Mouse (Mus musculus): Measurements from ENCODE around the gene Traf4. TPM values are rescaled to one million over a fixed set of nuclear protein-coding genes. Genes with fewer than 3 reads are reported as not detected.
A peak's percentile ranks its signal among the peaks of the same experiment; 100 is the strongest.
"Not testable (repeated sequence)": the region's sequence is repeated elsewhere in the genome, so short reads cannot be mapped to it uniquely, and the experiment has no call there.

Gene Traf4
- polyA plus RNA-seq, 1 experiment from 2014 or later = 52.4 TPM

GRCm38 (mm10) chr11:78146707-78147543 lies 18.5 kb downstream of the Traf4 start:
- peak overlapping the region; percentile 61 for H3K27ac ChIP-seq (replicated peaks; ENCODE audit: low read depth, low read length)

DNA sequence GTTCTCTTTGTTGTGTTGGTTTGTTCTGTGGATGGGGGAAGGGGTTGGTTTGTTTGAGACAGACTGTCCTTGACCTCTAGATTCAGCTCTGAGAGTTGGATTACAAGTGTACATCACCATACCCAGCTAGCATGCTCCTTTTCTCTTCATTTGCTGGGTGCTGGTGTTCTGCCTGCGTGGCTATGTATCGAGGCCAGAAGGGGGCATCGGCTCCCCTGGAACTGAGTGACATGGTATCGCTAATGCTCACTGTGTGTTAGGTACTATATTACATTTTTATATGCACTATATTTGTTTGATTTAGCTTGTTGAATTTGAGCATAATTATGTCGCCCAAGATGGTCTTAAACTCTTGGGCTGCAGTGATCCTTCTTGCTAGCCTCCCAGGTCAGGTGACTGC lies 19.2 kb downstream of the Traf4 start:
- Histone ChIP-seq H3K9me3 (ENCODE audit: control insufficient read depth, low read length) (no peaks in the 10 kb centered on the region), H3K27ac (replicated peaks; ENCODE audit: low read depth, low read length) (peak overlapping the region; percentile 61), H3K27me3 (replicated peaks; ENCODE audit: control insufficient read depth, insufficient read depth, low read length) (no peaks in the 10 kb centered on the region), H3K9ac (ENCODE audit: low read depth, low read length) (no peak overlapping the region), H3K4me2 (ENCODE audit: low read depth, low read length) (no peak overlapping the region), H3K36me3 (ENCODE audit: control insufficient read depth, insufficient read depth, low read length) (peaks cover 74% of the 10 kb centered on the region), H3K4me3 (ENCODE audit: low read depth, low read length) (no peak overlapping the region), H3K4me1 (ENCODE audit: control insufficient read depth, insufficient read depth, low read length) (no peaks in the 10 kb centered on the region)
- 75% methylated on average over 5 of the region's 5 CpGs for WGBS
- ATAC-seq (ENCODE audit: low read depth) (no peak), DNase-seq (ENCODE audit: low spot score) (no peak)

More at GRCm38 (mm10) chr11:78146707-78147543, 18.5 kb downstream of the Traf4 start:
- no peak overlapping the region for H3K4me2 ChIP-seq (ENCODE audit: low read depth, low read length)
- no peak overlapping the region; the same call in 1 of the 2 replicates for H3K9ac ChIP-seq (ENCODE audit: low read depth, low read length)
- no peaks in the 10 kb centered on the region for H3K9me3 ChIP-seq (ENCODE audit: control insufficient read depth, low read length)
- no peaks in the 10 kb centered on the region for H3K4me1 ChIP-seq (ENCODE audit: control insufficient read depth, insufficient read depth, low read length)
- no peaks in the 10 kb centered on the region for H3K27me3 ChIP-seq (replicated peaks; ENCODE audit: control insufficient read depth, insufficient read depth, low read length)
- 75% methylated on average over 6 of the region's 6 CpGs for WGBS
- peaks cover 75% of the 10 kb centered on the region for H3K36me3 ChIP-seq (ENCODE audit: control insufficient read depth, insufficient read depth, low read length)
- ATAC-seq (ENCODE audit: low read depth) (peak; percentile 74; the same call in 1 of the 2 replicates), DNase-seq (ENCODE audit: low spot score) (peak; percentile 47)
- H3K4me3 ChIP-seq (ENCODE audit: low read depth, low read length) = no peak overlapping the region

GRCm38 (mm10) chr11:78143520-78143919 lies 21.9 kb downstream of the Traf4 start:
- whole genome bisulfite sequencing = 87% methylated on average over 2 of the region's 2 CpGs
- Histone ChIP-seq H3K4me3 (ENCODE audit: low read depth, low read length) (no peak overlapping the region), H3K9me3 (ENCODE audit: control insufficient read depth, low read length) (no peaks in the 10 kb centered on the region), H3K27me3 (replicated peaks; ENCODE audit: control insufficient read depth, insufficient read depth, low read length) (no peaks in the 10 kb centered on the region), H3K27ac (replicated peaks; ENCODE audit: low read depth, low read length) (no peak overlapping the region), H3K4me2 (ENCODE audit: low read depth, low read length) (no peak overlapping the region), H3K36me3 (ENCODE audit: control insufficient read depth, insufficient read depth, low read length) (peaks cover 51% of the 10 kb centered on the region), H3K9ac (ENCODE audit: low read depth, low read length) (no peak overlapping the region), H3K4me1 (ENCODE audit: control insufficient read depth, insufficient read depth, low read length) (no peaks in the 10 kb centered on the region)
- DNase-seq (ENCODE audit: low spot score) = no peak
- no peak for ATAC-seq (ENCODE audit: low read depth)

GRCm38 (mm10) chr11:78140665-78141064 lies 24.7 kb downstream of the Traf4 start:
- no peak for ATAC-seq (ENCODE audit: low read depth)
- H3K9me3 ChIP-seq (ENCODE audit: control insufficient read depth, low read length) = no peaks in the 10 kb centered on the region
- H3K27me3 ChIP-seq (replicated peaks; ENCODE audit: control insufficient read depth, insufficient read depth, low read length) = no peaks in the 10 kb centered on the region
- WGBS = 82% methylated on average over 5 of the region's 5 CpGs
- H3K4me2 ChIP-seq (ENCODE audit: low read depth, low read length) = no peak overlapping the region
- no peaks in the 10 kb centered on the region for H3K4me1 ChIP-seq (ENCODE audit: control insufficient read depth, insufficient read depth, low read length)
- H3K4me3 ChIP-seq (ENCODE audit: low read depth, low read length) = no peak overlapping the region
- no peak overlapping the region for H3K27ac ChIP-seq (replicated peaks; ENCODE audit: low read depth, low read length)
- peaks cover 28% of the 10 kb centered on the region for H3K36me3 ChIP-seq (ENCODE audit: control insufficient read depth, insufficient read depth, low read length)
- DNase-seq (ENCODE audit: low spot score) = no peak
- no peak overlapping the region for H3K9ac ChIP-seq (ENCODE audit: low read depth, low read length)

DNA sequence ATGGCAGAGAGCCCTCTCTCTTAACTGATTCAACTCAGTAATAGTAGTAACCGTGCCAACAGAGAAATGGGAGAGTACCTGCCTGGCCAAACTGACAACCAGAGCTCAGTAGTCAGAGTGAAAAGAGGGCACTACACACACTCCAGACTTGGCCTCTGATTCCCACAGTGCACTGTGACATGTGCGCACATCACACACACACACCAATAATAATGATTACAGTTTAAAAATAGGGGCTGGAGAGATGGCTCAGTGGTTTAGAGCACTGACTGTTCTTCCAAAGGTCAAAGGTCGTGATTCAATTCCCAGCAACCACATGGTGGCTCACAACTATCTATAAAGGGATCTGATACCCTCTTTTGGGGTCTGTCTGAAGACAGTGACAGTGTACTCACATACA lies 27.4 kb downstream of the Traf4 start:
- H3K9ac ChIP-seq (ENCODE audit: low read depth, low read length) = no peak overlapping the region
- no peaks in the 10 kb centered on the region for H3K27me3 ChIP-seq (replicated peaks; ENCODE audit: control insufficient read depth, insufficient read depth, low read length)
- no peak overlapping the region for H3K27ac ChIP-seq (replicated peaks; ENCODE audit: low read depth, low read length)
- no peak overlapping the region for H3K4me3 ChIP-seq (ENCODE audit: low read depth, low read length)
- no peaks in the 10 kb centered on the region for H3K9me3 ChIP-seq (ENCODE audit: control insufficient read depth, low read length)
- DNase-seq (ENCODE audit: low spot score) (no peak), ATAC-seq (ENCODE audit: low read depth) (no peak)
- peaks cover 1% of the 10 kb centered on the region; the same call in 1 of the 2 replicates for H3K36me3 ChIP-seq (ENCODE audit: control insufficient read depth, insufficient read depth, low read length)
- WGBS = 93% methylated on average over 3 of the region's 3 CpGs
- H3K4me1 ChIP-seq (ENCODE audit: control insufficient read depth, insufficient read depth, low read length) = no peaks in the 10 kb centered on the region
- H3K4me2 ChIP-seq (ENCODE audit: low read depth, low read length) = no peak overlapping the region

GRCm38 (mm10) chr11:78137584-78137983 lies 27.8 kb downstream of the Traf4 start:
- Histone ChIP-seq H3K4me2 (ENCODE audit: low read depth, low read length) (no peak overlapping the region), H3K9me3 (ENCODE audit: control insufficient read depth, low read length) (no peaks in the 10 kb centered on the region), H3K27me3 (replicated peaks; ENCODE audit: control insufficient read depth, insufficient read depth, low read length) (no peaks in the 10 kb centered on the region), H3K9ac (ENCODE audit: low read depth, low read length) (no peak overlapping the region), H3K4me3 (ENCODE audit: low read depth, low read length) (no peak overlapping the region), H3K27ac (replicated peaks; ENCODE audit: low read depth, low read length) (no peak overlapping the region), H3K4me1 (ENCODE audit: control insufficient read depth, insufficient read depth, low read length) (no peaks in the 10 kb centered on the region), H3K36me3 (ENCODE audit: control insufficient read depth, insufficient read depth, low read length) (no peaks in the 10 kb centered on the region)
- DNase-seq (ENCODE audit: low spot score) (no peak), ATAC-seq (ENCODE audit: low read depth) (no peak)
- WGBS = 73% methylated on average over 4 of the region's 4 CpGs

DNA sequence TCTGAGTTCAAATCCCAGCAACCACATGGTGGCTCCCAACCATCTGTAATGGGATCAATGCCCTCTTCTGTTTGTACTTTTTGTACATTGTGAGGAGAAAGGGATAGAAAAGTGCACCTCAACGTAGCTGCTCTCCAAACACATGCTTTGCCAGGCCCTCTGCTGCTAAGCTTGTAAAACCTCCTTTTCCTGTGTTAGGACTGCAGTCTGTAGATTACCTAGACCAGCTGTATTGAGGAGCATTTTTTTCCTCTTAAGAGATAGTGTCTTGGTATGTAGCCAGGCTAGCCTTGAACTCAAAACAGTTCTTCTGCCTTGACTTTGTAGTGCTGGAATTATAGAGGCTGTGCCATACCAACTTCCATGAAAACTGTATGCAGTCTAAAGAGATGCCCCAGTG lies 29.3 kb downstream of the Traf4 start:
- Histone ChIP-seq H3K4me3 (ENCODE audit: low read depth, low read length) (no peak overlapping the region), H3K36me3 (ENCODE audit: control insufficient read depth, insufficient read depth, low read length) (0 out of 2 replicates have a peak, but pooled peaks cover 4% of the 10 kb centered on the region), H3K27me3 (replicated peaks; ENCODE audit: control insufficient read depth, insufficient read depth, low read length) (no peaks in the 10 kb centered on the region), H3K4me2 (ENCODE audit: low read depth, low read length) (no peak overlapping the region), H3K9ac (ENCODE audit: low read depth, low read length) (no peak overlapping the region), H3K27ac (replicated peaks; ENCODE audit: low read depth, low read length) (no peak overlapping the region), H3K9me3 (ENCODE audit: control insufficient read depth, low read length) (no peaks in the 10 kb centered on the region), H3K4me1 (ENCODE audit: control insufficient read depth, insufficient read depth, low read length) (no peaks in the 10 kb centered on the region)
- ATAC-seq (ENCODE audit: low read depth) (no peak), DNase-seq (ENCODE audit: low spot score) (no peak)
- 82% methylated on average over 1 of the region's 1 CpGs for WGBS

GRCm38 (mm10) chr11:78135314-78135713 lies 30.1 kb downstream of the Traf4 start:
- not testable (repeated sequence) for DNase-seq (ENCODE audit: low spot score); H3K4me2 ChIP-seq (ENCODE audit: low read depth, low read length); ATAC-seq (ENCODE audit: low read depth); H3K36me3 ChIP-seq (ENCODE audit: control insufficient read depth, insufficient read depth, low read length); H3K4me3 ChIP-seq (ENCODE audit: low read depth, low read length); H3K9ac ChIP-seq (ENCODE audit: low read depth, low read length); H3K27ac ChIP-seq (replicated peaks; ENCODE audit: low read depth, low read length); H3K27me3 ChIP-seq (replicated peaks; ENCODE audit: control insufficient read depth, insufficient read depth, low read length); H3K9me3 ChIP-seq (ENCODE audit: control insufficient read depth, low read length); H3K4me1 ChIP-seq (ENCODE audit: control insufficient read depth, insufficient read depth, low read length)
- 89% methylated on average over 7 of the region's 7 CpGs for WGBS

- Histone ChIP-seq H3K27me3 (replicated peaks; ENCODE audit: control insufficient read depth, insufficient read depth, low read length) (no peaks in the 10 kb centered on the region), H3K9ac (ENCODE audit: low read depth, low read length) (no peak overlapping the region), H3K36me3 (ENCODE audit: control insufficient read depth, insufficient read depth, low read length) (0 out of 2 replicates have a peak, but pooled peaks cover 4% of the 10 kb centered on the region), H3K9me3 (ENCODE audit: control insufficient read depth, low read length) (no peaks in the 10 kb centered on the region), H3K4me3 (ENCODE audit: low read depth, low read length) (no peak overlapping the region), H3K4me1 (ENCODE audit: control insufficient read depth, insufficient read depth, low read length) (no peaks in the 10 kb centered on the region), H3K4me2 (ENCODE audit: low read depth, low read length) (no peak overlapping the region), H3K27ac (replicated peaks; ENCODE audit: low read depth, low read length) (no peak overlapping the region)
- DNase-seq (ENCODE audit: low spot score) (no peak), ATAC-seq (ENCODE audit: low read depth) (no peak)
- WGBS = 74% methylated on average over 3 of the region's 3 CpGs
Measured at GRCm38 (mm10) chr11:78134344-78134743, 31.0 kb downstream of the Traf4 start.

All from embryonic facial prominence, embryonic 14.5 days (tissue).